Mouse (Mus musculus) MEL (cell line): ENCODE measurements around the gene Lamb3.

ENCODE experiments used
- MAZ ChIP-seq: IDR thresholded peaks from 2 replicates; pipeline ENCODE4 v1.6.1; 2012; ENCODE audit warnings: low read depth, mild to moderate bottlenecking, inconsistent platforms, low read length, improper control_type of control experiment
- MYC ChIP-seq: IDR thresholded peaks from 2 replicates; pipeline ENCODE4 v1.6.1; 2011; ENCODE audit warnings: low read depth, mild to moderate bottlenecking, low read length, improper control_type of control experiment, moderate library complexity
- POLR2AphosphoS5 ChIP-seq: IDR thresholded peaks from 2 replicates; pipeline ENCODE4 v1.6.1; 2012; ENCODE audit warnings: low read depth, borderline replicate concordance, mild to moderate bottlenecking, inconsistent platforms, low read length, moderate library complexity, mixed read lengths

DNA sequence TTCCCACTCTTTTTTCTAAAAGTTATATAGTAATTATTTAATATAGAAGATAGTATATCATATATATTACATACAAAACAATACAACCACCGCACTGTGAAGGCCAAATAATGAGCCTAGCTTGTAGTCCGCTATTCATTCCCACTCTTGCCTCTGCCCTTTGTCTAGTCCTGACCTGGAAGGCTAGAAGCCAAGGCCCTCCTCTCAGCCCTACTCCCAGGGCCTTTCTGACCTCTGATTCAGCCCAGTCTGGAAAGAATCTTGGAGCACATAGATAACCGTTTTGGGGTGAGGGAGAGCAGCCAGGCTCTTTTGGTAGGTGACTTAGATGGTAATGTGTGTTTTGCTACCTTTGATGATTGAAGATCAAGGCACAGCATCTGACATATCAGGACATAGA, 86.4 kb downstream of the Lamb3 start:
- TF ChIP-seq POLR2AphosphoS5 (no peak), MYC (no peak), MAZ (no peak)
